Mouse (Mus musculus) myocyte (in vitro differentiated cells): ENCODE measurements at regions not wholly inside any gene's neighbourhood (a gene's known extent, or its start where the extent isn't known, plus 50 kb on each side); places are given as distances from the start of the nearest gene placed in this dataset.

Experiments
- H3K27me3 ChIP-seq: one replicate; pipeline ENCODE4 v1.6.1; 2011; ENCODE audit not compliant: control insufficient read depth, insufficient read depth, insufficient read length
- H3K36me3 ChIP-seq: one replicate; pipeline ENCODE4 v1.6.1; 2011; ENCODE audit not compliant: control insufficient read depth, insufficient read depth
- H3K4me2 ChIP-seq: one replicate; pipeline ENCODE4 v1.6.1; 2011; ENCODE audit warnings: low read depth, control low read depth
- H3K4me3 ChIP-seq: one replicate; pipeline ENCODE4 v1.5.1; 2011; ENCODE audit warnings: mild to moderate bottlenecking, control low read depth, moderate library complexity
- H3K79me2 ChIP-seq: one replicate; pipeline ENCODE4 v1.6.1; 2011; ENCODE audit not compliant: control insufficient read depth, insufficient read depth
- H3ac ChIP-seq: one replicate; pipeline ENCODE4 v1.6.1; 2011; ENCODE audit not compliant: control insufficient read depth, insufficient read length
- CEBPB ChIP-seq: IDR thresholded peaks from 2 replicates; pipeline ENCODE4 v1.6.1; 2011; ENCODE audit warnings: mild to moderate bottlenecking, moderate library complexity; ENCODE audit not compliant: poor library complexity, insufficient read depth, severe bottlenecking
- E2F4 ChIP-seq: IDR thresholded peaks from one replicate; pipeline ENCODE4 v1.6.1; 2011; ENCODE audit warnings: mild to moderate bottlenecking, control low read depth, moderate library complexity; ENCODE audit not compliant: insufficient read depth
- MAX ChIP-seq: IDR thresholded peaks from one replicate; pipeline ENCODE4 v1.6.1; 2011; ENCODE audit warnings: low read depth, mild to moderate bottlenecking, control low read depth
- MYOD1 ChIP-seq, 3 experiments: IDR thresholded peaks; one replicate each; pipeline ENCODE4 v1.6.1; 2011; ENCODE audit warnings: control low read depth in 2 of 3, low read depth in 2 of 3, mild to moderate bottlenecking in 2 of 3, moderate library complexity in 1 of 3; ENCODE audit not compliant: insufficient read length in 2 of 3, control insufficient read depth in 1 of 3
- MYOG ChIP-seq, 3 experiments: IDR thresholded peaks; one replicate each; pipeline ENCODE4 v1.6.1; 2011; ENCODE audit warnings: control low read depth in 2 of 3, low read depth in 2 of 3, mild to moderate bottlenecking in 2 of 3; ENCODE audit not compliant: insufficient read length in 2 of 3, control insufficient read depth in 1 of 3, insufficient read depth in 1 of 3
- POLR2A ChIP-seq: IDR thresholded peaks from one replicate; pipeline ENCODE4 v1.6.1; 2011; ENCODE audit warnings: low read depth, mild to moderate bottlenecking, control low read depth, moderate library complexity; ENCODE audit not compliant: insufficient read length
- POLR2AphosphoS2 ChIP-seq: IDR thresholded peaks from one replicate; pipeline ENCODE4 v1.6.1; 2011; ENCODE audit warnings: low read depth, control low read depth; ENCODE audit not compliant: insufficient read length
- REST ChIP-seq: IDR thresholded peaks from one replicate; pipeline ENCODE4 v1.6.1; 2011; ENCODE audit warnings: mild to moderate bottlenecking, control low read depth, moderate library complexity; ENCODE audit not compliant: insufficient read depth, insufficient read length
- SRF ChIP-seq: IDR thresholded peaks from one replicate; pipeline ENCODE4 v1.6.1; 2011; ENCODE audit warnings: low read depth; ENCODE audit not compliant: control insufficient read depth, insufficient read length
- TCF12 ChIP-seq: IDR thresholded peaks from one replicate; pipeline ENCODE4 v1.6.1; 2011; ENCODE audit warnings: mild to moderate bottlenecking, control low read depth; ENCODE audit not compliant: poor library complexity, insufficient read depth, severe bottlenecking
- TCF3 ChIP-seq: IDR thresholded peaks from one replicate; pipeline ENCODE4 v1.6.1; 2011; ENCODE audit warnings: low read depth, control low read depth; ENCODE audit not compliant: insufficient read length
- USF1 ChIP-seq: IDR thresholded peaks from one replicate; pipeline ENCODE4 v1.6.1; 2011; ENCODE audit warnings: low read depth, mild to moderate bottlenecking, control low read depth, moderate library complexity

GRCm38 (mm10) chr8:57148036-57148435 lies 172.7 kb upstream of the Hand2 start:
- TF ChIP-seq E2F4 (no peak), SRF (no peak), MAX (no peak), MYOD1 (IDR thresholded peaks at IDR 0.05; ENCODE audit: control insufficient read depth in 1 of 3, insufficient read length in 2 of 3, low read depth in 2 of 3) (no peak), REST (no peak), CEBPB (no peak), POLR2A (no peak), TCF3 (no peak), USF1 (no peak), MYOG (IDR thresholded peaks at IDR 0.05; ENCODE audit: control insufficient read depth in 1 of 3, insufficient read depth in 1 of 3, insufficient read length in 2 of 3, low read depth in 2 of 3) (no peak), TCF12 (no peak), POLR2AphosphoS2 (no peak)
- H3K4me3 ChIP-seq = no peak overlapping the region
- no peak overlapping the region for H3K4me2 ChIP-seq
- H3K36me3 ChIP-seq = no peaks in the 10 kb centered on the region
- no peaks in the 10 kb centered on the region for H3K27me3 ChIP-seq
- H3K79me2 ChIP-seq = no peaks in the 10 kb centered on the region
- H3ac ChIP-seq = no peak overlapping the region

- TF ChIP-seq TCF12 = no peak
- TF ChIP-seq MAX = no peak
- TF ChIP-seq MYOD1 (IDR thresholded peaks at IDR 0.05; ENCODE audit: control insufficient read depth in 1 of 3, insufficient read length in 2 of 3, low read depth in 2 of 3) = no peak
- TF ChIP-seq POLR2AphosphoS2 = no peak
- TF ChIP-seq USF1 = no peak
- TF ChIP-seq TCF3 = no peak
- no peak for TF ChIP-seq E2F4
- no peak for TF ChIP-seq CEBPB
- TF ChIP-seq POLR2A = no peak
- no peak for TF ChIP-seq REST
- no peak for TF ChIP-seq MYOG (IDR thresholded peaks at IDR 0.05; ENCODE audit: control insufficient read depth in 1 of 3, insufficient read depth in 1 of 3, insufficient read length in 2 of 3, low read depth in 2 of 3)
- TF ChIP-seq SRF = no peak
These were observed 129.6 kb upstream of the Hand2 start for GRCm38 (mm10) chr8:57191153-57191552.

GRCm38 (mm10) chr8:57200280-57200679 lies 120.5 kb upstream of the Hand2 start:
- TF ChIP-seq USF1 (no peak), POLR2AphosphoS2 (no peak), MYOD1 (IDR thresholded peaks at IDR 0.05; ENCODE audit: control insufficient read depth in 1 of 3, insufficient read length in 2 of 3, low read depth in 2 of 3) (no peak), E2F4 (no peak), REST (no peak), TCF3 (no peak), SRF (no peak), CEBPB (no peak), MAX (no peak), MYOG (IDR thresholded peaks at IDR 0.05; ENCODE audit: control insufficient read depth in 1 of 3, insufficient read depth in 1 of 3, insufficient read length in 2 of 3, low read depth in 2 of 3) (no peak)
- Histone ChIP-seq H3ac (no peak overlapping the region), H3K79me2 (no peaks in the 10 kb centered on the region), H3K27me3 (no peaks in the 10 kb centered on the region), H3K4me3 (no peak overlapping the region), H3K4me2 (no peak overlapping the region), H3K36me3 (no peaks in the 10 kb centered on the region)

More at GRCm38 (mm10) chr8:57191153-57191552, 129.6 kb upstream of the Hand2 start:
- no peak overlapping the region for H3K4me3 ChIP-seq
- no peaks in the 10 kb centered on the region for H3K27me3 ChIP-seq
- no peak overlapping the region for H3K4me2 ChIP-seq
- H3ac ChIP-seq = no peak overlapping the region
- H3K36me3 ChIP-seq = no peaks in the 10 kb centered on the region
- no peaks in the 10 kb centered on the region for H3K79me2 ChIP-seq

- H3K79me2 ChIP-seq = no peaks in the 10 kb centered on the region
- H3K36me3 ChIP-seq = no peaks in the 10 kb centered on the region
- TF ChIP-seq REST (no peak), TCF3 (no peak), TCF12 (no peak), E2F4 (no peak), USF1 (no peak), CEBPB (no peak), MYOG (IDR thresholded peaks at IDR 0.05; ENCODE audit: control insufficient read depth in 1 of 3, insufficient read depth in 1 of 3, insufficient read length in 2 of 3, low read depth in 2 of 3) (no peak), MAX (no peak), POLR2A (no peak), SRF (no peak)
- no peak overlapping the region for H3K4me2 ChIP-seq
- H3K4me3 ChIP-seq = no peak overlapping the region
- no peak overlapping the region for H3ac ChIP-seq
- no peaks in the 10 kb centered on the region for H3K27me3 ChIP-seq
These were observed 111.2 kb upstream of the Hand2 start for GRCm38 (mm10) chr8:57209584-57209983.
